Mouse (Mus musculus) thymus, adult 2 months (tissue): ENCODE results near the gene Os9. TPM values are rescaled to one million over a fixed set of nuclear protein-coding genes. Genes with fewer than 3 reads are reported as not detected.
"Not testable (repeated sequence)": the region's sequence is repeated elsewhere in the genome, so short reads cannot be mapped to it uniquely, and the experiment has no call there.

Source experiments
- DNase-seq: peaks from one replicate; pipeline ENCODE4 v3.0.0; 2021
- H3K27ac ChIP-seq: fragments of 200-500 bp; 2 replicates; pipeline ENCODE4 v1.5.1; 2012; ENCODE audit warnings: low read length, control low read depth; ENCODE audit not compliant: control insufficient read depth, insufficient read depth
- H3K27me3 ChIP-seq: fragments of 200-500 bp; 2 replicates; pipeline ENCODE4 v1.6.1; 2012; ENCODE audit warnings: mild to moderate bottlenecking, low read length, moderate library complexity, mixed read lengths; ENCODE audit not compliant: control insufficient read depth, insufficient read depth
- H3K36me3 ChIP-seq: fragments of 200-500 bp; 2 replicates; pipeline ENCODE4 v1.6.1; 2012; ENCODE audit warnings: mild to moderate bottlenecking, low read length, moderate library complexity; ENCODE audit not compliant: control insufficient read depth, insufficient read depth
- H3K4me1 ChIP-seq: fragments of 200-500 bp; replicated peaks from 2 replicates; pipeline ENCODE4 v1.6.1; 2012; ENCODE audit warnings: low read length; ENCODE audit not compliant: control insufficient read depth, insufficient read depth
- H3K4me3 ChIP-seq: fragments of 200-500 bp; 2 replicates; pipeline ENCODE4 v1.5.1; 2012; ENCODE audit warnings: mild to moderate bottlenecking, low read length, control low read depth, moderate library complexity; ENCODE audit not compliant: control insufficient read depth, insufficient read depth
- CTCF ChIP-seq: fragments of 200-500 bp; IDR thresholded peaks from 2 replicates; pipeline ENCODE4 v1.5.1; 2012; ENCODE audit warnings: mild to moderate bottlenecking, control low read depth, low read length, moderate library complexity, borderline replicate concordance; ENCODE audit not compliant: control insufficient read depth, poor library complexity, insufficient read depth; ENCODE audit errors: extremely low read depth
- POLR2A ChIP-seq: fragments of 200-500 bp; IDR thresholded peaks from 2 replicates; pipeline ENCODE4 v1.6.1; 2012; ENCODE audit warnings: mild to moderate bottlenecking, low read length, control low read depth, moderate library complexity; ENCODE audit not compliant: control insufficient read depth, poor library complexity, insufficient read depth; ENCODE audit errors: extremely low read depth
- WGBS: fragments of 180-500 bp; shearing (Covaris S2); methylation state at CpG from one replicate; pipeline ENCODE4 v1.1.7; 2018; 5-methylcytosine and 5-hydroxymethylcytosine counted together
- polyA plus RNA-seq: library from polyadenylated mRNA; depleted of rRNA; stranded (reverse); fragments of >200 nt; gene quantifications from 2 replicates; pipeline ENCODE4 v1.2.3, GENCODE M21; 2012

Os9 gene
- polyA plus RNA-seq, 1 experiment: 106 TPM

DNA sequence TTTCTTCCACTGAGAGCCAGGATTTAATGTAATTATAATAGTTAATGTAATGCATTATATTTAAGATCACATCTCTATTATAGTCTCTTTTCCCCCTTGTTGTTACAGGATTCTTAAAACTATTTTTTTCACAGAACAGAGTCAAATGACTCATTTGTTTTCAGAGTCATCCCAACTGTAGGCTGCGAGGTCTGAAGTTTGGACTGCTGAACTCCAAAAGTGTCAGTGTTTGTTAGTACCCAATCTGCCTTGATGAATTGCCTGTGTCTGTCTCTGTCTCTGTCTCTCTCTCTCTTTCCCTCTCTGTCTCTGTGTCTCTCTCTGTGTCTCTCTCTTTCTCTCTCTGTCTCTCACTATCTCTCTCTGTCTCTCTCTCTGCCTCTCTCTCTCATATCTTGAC is 35.6 kb upstream of the Os9 start:
- Histone ChIP-seq H3K4me3 (no peak overlapping the region), H3K27me3 (no peaks in the 10 kb centered on the region), H3K4me1 (0 out of 2 replicates have a peak, but pooled peaks cover 3% of the 10 kb centered on the region), H3K27ac (no peak overlapping the region), H3K36me3 (no peaks in the 10 kb centered on the region)
- DNase-seq: no peak
- WGBS: 94% methylated on average over 1 of the region's 1 CpGs
- TF ChIP-seq CTCF (no peak), POLR2A (no peak)

DNA sequence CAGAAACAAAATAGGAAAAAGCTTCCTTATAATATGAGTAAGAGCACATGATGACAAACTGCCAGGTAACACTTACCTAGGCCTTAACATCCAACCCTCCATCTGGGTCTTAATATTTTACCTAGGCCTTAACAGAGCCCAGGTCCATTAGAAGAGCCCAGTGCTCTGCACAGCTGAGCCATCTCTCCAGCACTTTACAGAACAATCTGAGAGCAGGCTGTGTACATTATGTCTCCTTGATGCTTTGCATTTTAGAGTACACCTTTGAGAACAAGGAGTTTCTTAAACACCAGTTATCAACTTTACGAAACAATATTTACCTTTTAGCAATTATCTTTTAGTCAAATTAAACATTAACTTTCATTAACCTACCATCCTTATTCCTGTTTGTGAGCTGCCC is 35.2 kb upstream of the Os9 start:
- no peaks in the 10 kb centered on the region for H3K27me3 ChIP-seq
- no peaks in the 10 kb centered on the region for H3K36me3 ChIP-seq
- 96% methylated on average over 1 of the region's 1 CpGs for WGBS
- no peak overlapping the region for H3K27ac ChIP-seq
- 0 out of 2 replicates have a peak, but pooled peaks cover 3% of the 10 kb centered on the region for H3K4me1 ChIP-seq
- no peak overlapping the region for H3K4me3 ChIP-seq
- DNase-seq: no peak
- TF ChIP-seq CTCF (no peak), POLR2A (no peak)

DNA sequence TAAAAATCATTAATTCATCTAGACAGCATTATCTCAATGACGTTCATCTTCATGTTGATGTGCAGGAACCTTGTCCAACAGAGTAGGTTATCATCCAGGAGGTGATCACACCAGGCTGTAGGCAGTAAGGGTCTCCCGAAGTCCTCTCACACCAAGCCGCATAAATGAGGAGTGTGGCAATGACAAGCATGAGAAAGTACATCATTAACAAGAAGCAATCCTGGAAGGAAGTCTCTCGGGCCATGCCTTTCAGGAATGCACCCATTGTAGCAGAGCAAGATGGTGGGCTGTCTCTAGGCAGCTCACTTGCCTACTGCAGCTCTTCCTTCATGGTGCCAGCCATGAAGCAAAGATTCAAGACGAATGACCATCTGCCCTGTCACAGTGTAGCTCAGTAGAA is 33.7 kb upstream of the Os9 start:
- Histone ChIP-seq H3K4me3 (no peak overlapping the region), H3K36me3 (no peaks in the 10 kb centered on the region), H3K4me1 (peaks cover 6% of the 10 kb centered on the region; the same call in 1 of the 2 replicates), H3K27me3 (no peaks in the 10 kb centered on the region), H3K27ac (no peak overlapping the region)
- DNase-seq: no peak
- TF ChIP-seq POLR2A (no peak), CTCF (no peak)
- WGBS: 96% methylated on average over 5 of the region's 5 CpGs

DNA sequence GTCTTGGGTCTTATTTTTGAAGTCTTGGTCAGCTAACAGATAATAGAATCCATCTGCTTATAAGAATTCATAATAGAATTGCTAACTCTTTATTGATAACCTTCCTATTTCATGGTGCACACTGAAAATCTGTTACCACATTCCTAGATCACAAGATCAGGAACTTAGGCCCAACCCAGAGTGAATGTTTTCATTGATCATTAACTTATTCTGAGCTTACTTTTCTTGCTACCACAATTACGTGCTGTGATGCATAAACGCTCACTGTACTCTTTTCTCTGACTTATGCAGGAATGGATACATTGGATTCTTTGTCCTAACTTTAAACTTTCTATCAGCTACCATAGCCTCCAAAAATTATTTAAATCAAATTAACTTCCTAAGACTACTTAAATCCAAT is 33.3 kb upstream of the Os9 start:
- no peaks in the 10 kb centered on the region for H3K36me3 ChIP-seq

DNA sequence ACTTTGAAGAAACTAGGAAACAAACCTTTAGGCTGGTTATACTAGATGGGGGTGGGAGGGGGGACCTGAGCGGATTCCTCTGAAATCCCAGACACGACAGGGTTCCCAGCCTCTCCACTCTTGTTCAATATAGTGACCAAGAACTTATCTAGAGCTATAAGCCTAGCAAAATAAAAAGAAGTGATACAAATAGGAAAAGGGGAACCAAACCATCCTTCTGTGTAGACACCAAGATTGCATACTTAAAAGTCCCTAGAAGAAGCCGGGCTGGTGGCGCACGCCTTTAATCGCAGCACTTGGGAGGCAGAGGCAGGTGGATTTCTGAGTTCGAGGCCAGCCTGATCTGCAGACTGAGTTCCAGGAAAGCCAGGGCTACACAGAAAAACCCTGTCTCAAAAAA is 32.4 kb upstream of the Os9 start:
- no peak for DNase-seq
- Histone ChIP-seq H3K4me3 (no peak overlapping the region), H3K27ac (no peak overlapping the region), H3K27me3 (no peaks in the 10 kb centered on the region), H3K36me3 (no peaks in the 10 kb centered on the region), H3K4me1 (peaks cover 6% of the 10 kb centered on the region; the same call in 1 of the 2 replicates)
- WGBS: 97% methylated on average over 7 of the region's 7 CpGs
- TF ChIP-seq CTCF: no peak

More for the DNA sequence above, 33.3 kb upstream of the Os9 start:
- 94% methylated on average over 2 of the region's 2 CpGs for WGBS
- TF ChIP-seq CTCF (no peak), POLR2A (no peak)
- no peak overlapping the region for H3K27ac ChIP-seq
- peaks cover 6% of the 10 kb centered on the region; the same call in 1 of the 2 replicates for H3K4me1 ChIP-seq
- H3K4me3 ChIP-seq: no peak overlapping the region
- no peaks in the 10 kb centered on the region for H3K27me3 ChIP-seq
- DNase-seq: no peak

DNA sequence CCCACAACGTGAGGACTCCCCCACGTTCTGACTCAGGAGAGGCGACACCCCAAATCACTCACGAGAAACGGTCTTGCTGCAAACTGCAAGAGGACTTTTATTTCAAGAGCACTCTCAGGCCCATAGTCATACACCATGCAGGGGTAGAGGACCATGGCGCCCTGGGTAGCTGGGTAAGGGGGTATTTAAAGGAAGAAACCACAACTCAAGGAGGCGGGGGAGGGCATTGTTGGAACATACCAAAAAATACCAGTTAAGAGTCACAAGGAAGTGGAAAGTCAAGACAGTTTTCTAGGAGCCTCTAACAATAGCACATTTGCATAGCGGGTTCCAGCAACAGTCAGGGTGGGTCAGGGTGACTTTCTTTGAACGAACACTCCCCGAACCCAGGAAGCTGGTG is 31.6 kb upstream of the Os9 start:
- 94% methylated on average over 10 of the region's 10 CpGs for WGBS
- H3K4me3 ChIP-seq, DNase-seq, H3K27ac ChIP-seq, H3K36me3 ChIP-seq, H3K27me3 ChIP-seq, H3K4me1 ChIP-seq: not testable (repeated sequence)

DNA sequence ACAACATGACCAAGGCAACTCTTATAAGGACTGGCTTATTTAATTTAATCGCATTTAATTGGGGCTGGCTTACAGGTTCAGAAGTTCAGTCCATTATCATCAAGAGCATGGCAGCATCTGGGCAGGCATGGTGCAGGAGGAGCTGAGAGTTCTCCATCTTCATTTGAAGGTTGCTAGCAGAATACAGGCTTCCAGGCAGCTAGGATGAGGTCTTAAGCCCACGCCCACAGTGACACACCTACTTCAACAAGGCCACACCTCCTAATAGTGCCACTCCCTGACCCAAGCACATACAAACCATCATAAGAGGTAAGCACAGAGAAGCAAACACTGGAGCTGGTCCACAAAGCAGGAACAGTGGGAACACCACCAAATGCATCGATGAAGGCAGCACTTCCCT is 30.3 kb upstream of the Os9 start:
- H3K4me1 ChIP-seq, DNase-seq, H3K4me3 ChIP-seq, H3K27ac ChIP-seq, H3K27me3 ChIP-seq, H3K36me3 ChIP-seq: not testable (repeated sequence)
- WGBS: 95% methylated on average over 3 of the region's 3 CpGs

DNA sequence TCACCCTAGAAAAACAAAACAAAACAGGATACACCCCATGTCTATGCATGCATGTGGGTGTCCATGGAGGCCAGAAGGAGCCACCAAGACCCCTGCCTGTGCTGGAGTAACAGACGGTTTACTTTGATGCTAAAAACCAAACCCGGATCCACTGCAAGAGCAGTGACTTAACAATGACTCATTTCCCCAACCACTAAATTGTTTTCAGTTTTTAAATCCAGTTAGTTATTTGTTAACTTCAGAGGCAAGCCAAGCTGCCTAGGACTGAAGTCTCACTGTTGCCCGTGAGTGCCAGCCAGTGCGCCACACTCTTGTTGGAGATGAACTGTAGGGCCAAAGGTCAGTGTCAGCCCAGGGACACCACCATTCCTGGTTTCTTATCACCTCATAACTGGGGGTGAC is 29.5 kb upstream of the Os9 start:
- no peak overlapping the region for H3K4me3 ChIP-seq
- TF ChIP-seq POLR2A: no peak
- TF ChIP-seq CTCF: no peak
- DNase-seq: no peak
- H3K36me3 ChIP-seq: no peaks in the 10 kb centered on the region
- peak overlapping the region; percentile 4 for H3K27ac ChIP-seq
- H3K4me1 ChIP-seq: peaks cover 6% of the 10 kb centered on the region
- no peaks in the 10 kb centered on the region for H3K27me3 ChIP-seq
- WGBS: 57% methylated on average over 4 of the region's 4 CpGs
